ENCODE assay signal across 9 mouse cellular contexts in the genomic region with DNA sequence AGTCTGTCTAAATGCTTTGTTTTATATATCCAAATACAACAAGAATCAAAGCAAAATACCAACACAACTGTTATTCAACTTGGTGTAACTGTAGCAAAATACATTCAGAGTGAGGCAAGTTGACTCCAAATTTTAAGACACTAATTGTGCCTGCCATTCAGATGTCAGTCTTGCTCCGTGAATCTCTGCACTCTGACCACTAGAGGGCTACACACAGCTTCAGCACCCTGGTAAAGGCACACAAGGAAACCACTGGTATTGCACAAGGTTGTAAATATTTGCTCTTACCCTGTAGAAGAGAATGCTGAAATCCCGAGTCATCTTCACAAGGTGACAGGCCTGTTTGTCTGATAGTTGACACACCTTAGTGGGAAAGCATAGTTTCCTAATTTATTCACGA. TPM values are rescaled to one million over a fixed set of nuclear protein-coding genes. Genes with fewer than 3 reads are reported as not detected.
A peak's percentile ranks its signal among the peaks of the same experiment; 100 is the strongest.
DNase-seq lines count a peak whose midpoint lies in the region; ATAC-seq and TF ChIP-seq lines count a peak whose summit lies in the region.
"Had no signal": no experiment of that assay in that cellular context is flagged by ENCODE, and none has a peak within 500 bp of the region (broad histone marks: within the 10 kb centered on the region; RNA-seq: fewer than 3 reads in every experiment).

No protein-coding gene starts in this region.

- TF ChIP-seq EP300 in liver, embryonic 14.5 days (IDR thresholded peaks at IDR 0.05; ENCODE audit: low read depth) = no peak

- no peak overlapping the region for H3K4me3 ChIP-seq in E14TG2a.4 (replicated peaks; ENCODE audit: low read length)
- H3K4me3 ChIP-seq in liver, embryonic 14.5 days (ENCODE audit: insufficient read depth in 1 of 2, low read depth in 2 of 2, low read length in 2 of 2) = no peak overlapping the region
- H3K4me3 ChIP-seq: neural tube, embryonic 13.5 days had no signal

- peak; percentile 78 for TF ChIP-seq CTCF in E14TG2a.4 (conservative IDR thresholded peaks at IDR 0.05; ENCODE audit: low read length)
- peak; percentile 87 for TF ChIP-seq CTCF in liver, embryonic 14.5 days (IDR thresholded peaks at IDR 0.05; ENCODE audit: low read depth)

- ATAC-seq in liver, embryonic 14.5 days (ENCODE audit: insufficient read depth) = peak; percentile 61

- no peaks in the 10 kb centered on the region for H3K9me3 ChIP-seq in E14TG2a.4 (ENCODE audit: low read length)
- no peaks in the 10 kb centered on the region for H3K9me3 ChIP-seq in liver, embryonic 14.5 days (ENCODE audit: control insufficient read depth, low read length)
- H3K9me3 ChIP-seq: neural tube, embryonic 13.5 days had no signal

- H3K9ac ChIP-seq in liver, embryonic 14.5 days (replicated peaks) = no peak overlapping the region
- H3K9ac ChIP-seq: neural tube, embryonic 13.5 days had no signal

- no peak overlapping the region for H3K27ac ChIP-seq in liver, embryonic 14.5 days
- H3K27ac ChIP-seq: neural tube, embryonic 13.5 days had no signal

- WGBS in liver, embryonic 14.5 days (ENCODE audit: insufficient replicate concordance) = 24% methylated on average over 3 of the region's 3 CpGs

- intact Hi-C loops in heart, postnatal 25 days (cut with DNase I) = loop anchor here (5.0 to 10.0 kb wide), 2 partner anchors 545 to 888 kb away; no protein-coding TSS in a partner anchor
- intact Hi-C loops in heart, postnatal 14 days (cut with DNase I) = loop anchor here (5.0 kb wide), 2 partner anchors 55 to 885 kb away; no protein-coding TSS in a partner anchor

- H3K36me3 ChIP-seq in E14TG2a.4 (ENCODE audit: insufficient read depth, low read length) = no peaks in the 10 kb centered on the region
- H3K36me3 ChIP-seq in liver, embryonic 14.5 days (replicated peaks; ENCODE audit: control insufficient read depth, insufficient read depth, low read depth) = peaks cover 25% of the 10 kb centered on the region
- H3K36me3 ChIP-seq: neural tube, embryonic 13.5 days had no signal

- no peak overlapping the region for H3K4me2 ChIP-seq in liver, embryonic 14.5 days (ENCODE audit: low read depth)
- H3K4me2 ChIP-seq: neural tube, embryonic 13.5 days had no signal

- no peaks in the 10 kb centered on the region for H3K27me3 ChIP-seq in E14TG2a.4 (ENCODE audit: insufficient read depth, low read length)
- no peaks in the 10 kb centered on the region for H3K27me3 ChIP-seq in liver, embryonic 14.5 days (ENCODE audit: control insufficient read depth, insufficient read depth, low read length)
- H3K27me3 ChIP-seq: neural tube, embryonic 13.5 days had no signal

- DNase-seq in heart, adult 8-10 months (ENCODE audit: low spot score) = peak; percentile 12
- no peak for DNase-seq in heart, postnatal 25 days (ENCODE audit: low spot score)
- peak; percentile 38 for DNase-seq in c-Kit-positive CD71-positive TER-119-positive erythroid progenitor cells, embryonic 14.5 days (ENCODE audit: low spot score)
- peak; percentile 3 to 21 for DNase-seq in heart, postnatal 14 days
- peak; percentile 23 to 34 (median 33) for DNase-seq in liver, embryonic 14.5 days (ENCODE audit: low read depth in 3 of 3, low spot score in 3 of 3)
- DNase-seq in retina, postnatal 1 day = peak; percentile 50
- no peak for DNase-seq in left cerebral cortex, adult 11 months (ENCODE audit: low spot score)

- no peaks in the 10 kb centered on the region for H3K4me1 ChIP-seq in E14TG2a.4 (replicated peaks; ENCODE audit: low read depth, low read length)
- no peaks in the 10 kb centered on the region for H3K4me1 ChIP-seq in liver, embryonic 14.5 days (replicated peaks; ENCODE audit: control insufficient read depth in 2 of 2, insufficient read depth in 2 of 2, low read length in 1 of 2)
- H3K4me1 ChIP-seq: neural tube, embryonic 13.5 days had no signal

RNA-seq across cellular contexts. Expression of gene Neil3, which starts 31.8 kb away (rescaled TPM):
- total RNA-seq in heart, adult 8-10 months (2022) = under 1 TPM in 1 of 4 experiments, not detected in 3; 0.49 TPM
- total RNA-seq in heart, postnatal 25 days (2021) = under 1 TPM; 0.31 to 0.36 TPM
- 1 to 10 TPM; 2.3 to 2.5 TPM for total RNA-seq in heart, postnatal 14 days (2021)
- polyA plus RNA-seq in liver, embryonic 14.5 days (2012; rRNA removed) = 15.7 and 26.7 TPM in 2 replicates
- polyA plus RNA-seq in liver, embryonic 14.5 days (2014; fragmentation: Nextera tagmentation; extraction: Ambion mirVana) = 24.7 and 28.4 TPM in 2 replicates

Comparison
In these comparisons a context has a peak if more than half of its experiments do, and no peak if none do; other contexts are left out.
1. DNase-seq: peak in heart, adult 8-10 months (single experiment), c-Kit-positive CD71-positive TER-119-positive erythroid progenitor cells, embryonic 14.5 days (single experiment), heart, postnatal 14 days (2 of 2), liver, embryonic 14.5 days (3 of 3) and retina, postnatal 1 day (single experiment); none in heart, postnatal 25 days (single experiment) and left cerebral cortex, adult 11 months (single experiment).